Mouse (Mus musculus): ENCODE measurements at regions not wholly inside any gene's neighbourhood (a gene's known extent, or its start where the extent isn't known, plus 50 kb on each side); places are given as distances from the start of the nearest gene placed in this dataset.

GRCm38 (mm10) chr11:90812971-90813370 is 124.8 kb upstream of the Tom1l1 start:
- TF ChIP-seq POLR2A (IDR thresholded peaks at IDR 0.05; ENCODE audit: insufficient read depth, low read depth, low read length), result no peak
- 91% methylated on average over 2 of the region's 2 CpGs for WGBS
- H3K4me3 ChIP-seq (ENCODE audit: insufficient read depth, low read depth, low read length), result no peak overlapping the region

GRCm38 (mm10) chr11:90812530-90812929 is 124.4 kb upstream of the Tom1l1 start:
- 79% methylated on average over 4 of the region's 4 CpGs for WGBS
- no peak overlapping the region for H3K4me3 ChIP-seq (ENCODE audit: insufficient read depth, low read depth, low read length)
- TF ChIP-seq CTCF (IDR thresholded peaks at IDR 0.05; ENCODE audit: insufficient read depth, low read depth, low read length) (no peak), POLR2A (IDR thresholded peaks at IDR 0.05; ENCODE audit: insufficient read depth, low read depth, low read length) (no peak)
- H3K4me1 ChIP-seq (ENCODE audit: control insufficient read depth, insufficient read depth, low read length), result no peaks in the 10 kb centered on the region
- no peak overlapping the region for H3K27ac ChIP-seq (ENCODE audit: insufficient read depth, low read depth, low read length)

More at GRCm38 (mm10) chr11:90812971-90813370, 124.8 kb upstream of the Tom1l1 start:
- no peak overlapping the region for H3K27ac ChIP-seq (ENCODE audit: insufficient read depth, low read depth, low read length)
- H3K4me1 ChIP-seq (ENCODE audit: control insufficient read depth, insufficient read depth, low read length), result no peaks in the 10 kb centered on the region

- WGBS, result 28% methylated on average over 1 of the region's 1 CpGs
- TF ChIP-seq CTCF (IDR thresholded peaks at IDR 0.05; ENCODE audit: insufficient read depth, low read depth, low read length), result no peak
- no peak for TF ChIP-seq POLR2A (IDR thresholded peaks at IDR 0.05; ENCODE audit: insufficient read depth, low read depth, low read length)
Measured at GRCm38 (mm10) chr11:90808443-90808842, 120.3 kb upstream of the Tom1l1 start.

GRCm38 (mm10) chr11:90807343-90807742 is 119.2 kb upstream of the Tom1l1 start:
- H3K4me1 ChIP-seq (ENCODE audit: control insufficient read depth, insufficient read depth, low read length), result no peaks in the 10 kb centered on the region
- peak overlapping the region; percentile 66; the same call in 1 of the 2 replicates for H3K27ac ChIP-seq (ENCODE audit: insufficient read depth, low read depth, low read length)
- no peak for TF ChIP-seq POLR2A (IDR thresholded peaks at IDR 0.05; ENCODE audit: insufficient read depth, low read depth, low read length)
- no peak for TF ChIP-seq CTCF (IDR thresholded peaks at IDR 0.05; ENCODE audit: insufficient read depth, low read depth, low read length)
- WGBS, result 23% methylated on average over 5 of the region's 5 CpGs
- no peak overlapping the region for H3K4me3 ChIP-seq (ENCODE audit: insufficient read depth, low read depth, low read length)

More at GRCm38 (mm10) chr11:90808443-90808842, 120.3 kb upstream of the Tom1l1 start:
- H3K4me3 ChIP-seq (ENCODE audit: insufficient read depth, low read depth, low read length), result no peak overlapping the region
- peak overlapping the region; percentile 64; the same call in 1 of the 2 replicates for H3K27ac ChIP-seq (ENCODE audit: insufficient read depth, low read depth, low read length)
- H3K4me1 ChIP-seq (ENCODE audit: control insufficient read depth, insufficient read depth, low read length), result no peaks in the 10 kb centered on the region

GRCm38 (mm10) chr11:90802569-90803363 is 114.6 kb upstream of the Tom1l1 start:
- 91% methylated on average over 7 of the region's 7 CpGs for WGBS
- H3K27ac ChIP-seq (ENCODE audit: insufficient read depth, low read depth, low read length), result no peak overlapping the region
- H3K4me3 ChIP-seq (ENCODE audit: insufficient read depth, low read depth, low read length), result no peak overlapping the region
- no peak for TF ChIP-seq CTCF (IDR thresholded peaks at IDR 0.05; ENCODE audit: insufficient read depth, low read depth, low read length)
- TF ChIP-seq POLR2A (IDR thresholded peaks at IDR 0.05; ENCODE audit: insufficient read depth, low read depth, low read length), result no peak
- no peaks in the 10 kb centered on the region for H3K4me1 ChIP-seq (ENCODE audit: control insufficient read depth, insufficient read depth, low read length)

- WGBS, result 61% methylated on average over 2 of the region's 2 CpGs
- H3K4me1 ChIP-seq (ENCODE audit: control insufficient read depth, insufficient read depth, low read length), result no peaks in the 10 kb centered on the region
- TF ChIP-seq POLR2A (IDR thresholded peaks at IDR 0.05; ENCODE audit: insufficient read depth, low read depth, low read length), result no peak
- TF ChIP-seq CTCF (IDR thresholded peaks at IDR 0.05; ENCODE audit: insufficient read depth, low read depth, low read length), result no peak
- H3K4me3 ChIP-seq (ENCODE audit: insufficient read depth, low read depth, low read length), result no peak overlapping the region
- H3K27ac ChIP-seq (ENCODE audit: insufficient read depth, low read depth, low read length), result no peak overlapping the region
Measured at GRCm38 (mm10) chr11:90797577-90797976, 109.4 kb upstream of the Tom1l1 start.

- no peak overlapping the region for H3K27ac ChIP-seq (ENCODE audit: insufficient read depth, low read depth, low read length)
- TF ChIP-seq CTCF (IDR thresholded peaks at IDR 0.05; ENCODE audit: insufficient read depth, low read depth, low read length) (no peak), POLR2A (IDR thresholded peaks at IDR 0.05; ENCODE audit: insufficient read depth, low read depth, low read length) (no peak)
- H3K4me3 ChIP-seq (ENCODE audit: insufficient read depth, low read depth, low read length), result no peak overlapping the region
- WGBS, result 91% methylated on average over 8 of the region's 8 CpGs
- H3K4me1 ChIP-seq (ENCODE audit: control insufficient read depth, insufficient read depth, low read length), result no peaks in the 10 kb centered on the region
Measured at GRCm38 (mm10) chr11:90783537-90783936, 95.4 kb upstream of the Tom1l1 start.

- no peak overlapping the region for H3K27ac ChIP-seq (ENCODE audit: insufficient read depth, low read depth, low read length)
- no peak for TF ChIP-seq POLR2A (IDR thresholded peaks at IDR 0.05; ENCODE audit: insufficient read depth, low read depth, low read length)
- no peak for TF ChIP-seq CTCF (IDR thresholded peaks at IDR 0.05; ENCODE audit: insufficient read depth, low read depth, low read length)
- 50% methylated on average over 6 of the region's 6 CpGs for WGBS
- H3K4me3 ChIP-seq (ENCODE audit: insufficient read depth, low read depth, low read length), result no peak overlapping the region
- H3K4me1 ChIP-seq (ENCODE audit: control insufficient read depth, insufficient read depth, low read length), result no peaks in the 10 kb centered on the region
Measured at GRCm38 (mm10) chr11:90782975-90783374, 94.8 kb upstream of the Tom1l1 start.

GRCm38 (mm10) chr11:90775752-90776151 is 87.6 kb upstream of the Tom1l1 start:
- Histone ChIP-seq H3K4me3 (ENCODE audit: insufficient read depth, low read depth, low read length) (no peak overlapping the region), H3K27ac (ENCODE audit: insufficient read depth, low read depth, low read length) (no peak overlapping the region), H3K4me1 (ENCODE audit: control insufficient read depth, insufficient read depth, low read length) (no peaks in the 10 kb centered on the region)
- 29% methylated on average over 1 of the region's 1 CpGs for WGBS
- no peak for TF ChIP-seq CTCF (IDR thresholded peaks at IDR 0.05; ENCODE audit: insufficient read depth, low read depth, low read length)
- no peak for TF ChIP-seq POLR2A (IDR thresholded peaks at IDR 0.05; ENCODE audit: insufficient read depth, low read depth, low read length)

Measured in olfactory bulb, adult 2 months (tissue).